Mouse (Mus musculus): ENCODE results near the gene Fam189a1.

The Fam189a1 gene

GRCm38 (mm10) chr7:64944686-64945085 lies 211.7 kb downstream of the Fam189a1 start:
- no peak for DNase-seq

- no peak for DNase-seq
These were observed 212.2 kb downstream of the Fam189a1 start for GRCm38 (mm10) chr7:64944175-64944574.

- no peak for DNase-seq
These were observed 219.4 kb downstream of the Fam189a1 start for GRCm38 (mm10) chr7:64936927-64937326.

- no peak for DNase-seq
These were observed 222.3 kb downstream of the Fam189a1 start for GRCm38 (mm10) chr7:64934115-64934514.

GRCm38 (mm10) chr7:64930980-64931379 lies 225.4 kb downstream of the Fam189a1 start:
- no peak for DNase-seq

GRCm38 (mm10) chr7:64923918-64924317 lies 232.5 kb downstream of the Fam189a1 start:
- no peak for DNase-seq

GRCm38 (mm10) chr7:64921189-64921588 lies 235.2 kb downstream of the Fam189a1 start:
- no peak for DNase-seq

GRCm38 (mm10) chr7:64920735-64921134 lies 235.6 kb downstream of the Fam189a1 start:
- DNase-seq = no peak

- no peak for DNase-seq
These were observed 239.7 kb downstream of the Fam189a1 start for GRCm38 (mm10) chr7:64916654-64917053.

- DNase-seq = no peak
These were observed 241.2 kb downstream of the Fam189a1 start for GRCm38 (mm10) chr7:64915121-64915520.

- no peak for DNase-seq
These were observed 244.4 kb downstream of the Fam189a1 start for GRCm38 (mm10) chr7:64911945-64912344.

GRCm38 (mm10) chr7:64910208-64910607 lies 246.2 kb downstream of the Fam189a1 start:
- no peak for DNase-seq

GRCm38 (mm10) chr7:64906955-64907354 lies 249.4 kb downstream of the Fam189a1 start:
- DNase-seq = no peak

- DNase-seq = no peak
These were observed 250.9 kb downstream of the Fam189a1 start for GRCm38 (mm10) chr7:64905506-64905905.

- no peak for DNase-seq
These were observed 256.1 kb downstream of the Fam189a1 start for GRCm38 (mm10) chr7:64900249-64900648.

GRCm38 (mm10) chr7:64896587-64896986 lies 259.8 kb downstream of the Fam189a1 start:
- DNase-seq = no peak

- no peak for DNase-seq
These were observed 260.7 kb downstream of the Fam189a1 start for GRCm38 (mm10) chr7:64895685-64896101.

- no peak for DNase-seq
These were observed 265.2 kb downstream of the Fam189a1 start for GRCm38 (mm10) chr7:64891139-64891538.

- DNase-seq = no peak
These were observed 266.5 kb downstream of the Fam189a1 start for GRCm38 (mm10) chr7:64889919-64890318.

- no peak for DNase-seq
These were observed 272.0 kb downstream of the Fam189a1 start for GRCm38 (mm10) chr7:64884187-64884862.

GRCm38 (mm10) chr7:64882243-64882642 lies 274.1 kb downstream of the Fam189a1 start:
- DNase-seq = no peak

GRCm38 (mm10) chr7:64881387-64881786 lies 275.0 kb downstream of the Fam189a1 start:
- no peak for DNase-seq

- DNase-seq = no peak
These were observed 276.0 kb downstream of the Fam189a1 start for GRCm38 (mm10) chr7:64880415-64880814.

- no peak for DNase-seq
These were observed 281.4 kb downstream of the Fam189a1 start for GRCm38 (mm10) chr7:64874941-64875340.

GRCm38 (mm10) chr7:64873266-64873665 lies 283.1 kb downstream of the Fam189a1 start:
- DNase-seq = peak; percentile 51
